Mouse (Mus musculus) myocyte (in vitro differentiated cells): ENCODE results near the gene Grin2c.

Experiments used
- CEBPB ChIP-seq: IDR thresholded peaks from 2 replicates; pipeline ENCODE4 v1.6.1; 2011; ENCODE audit warnings: mild to moderate bottlenecking, moderate library complexity; ENCODE audit not compliant: poor library complexity, insufficient read depth, severe bottlenecking
- E2F4 ChIP-seq: IDR thresholded peaks from one replicate; pipeline ENCODE4 v1.6.1; 2011; ENCODE audit warnings: mild to moderate bottlenecking, control low read depth, moderate library complexity; ENCODE audit not compliant: insufficient read depth
- POLR2A ChIP-seq: IDR thresholded peaks from one replicate; pipeline ENCODE4 v1.6.1; 2011; ENCODE audit warnings: low read depth, mild to moderate bottlenecking, control low read depth, moderate library complexity; ENCODE audit not compliant: insufficient read length
- TCF12 ChIP-seq: IDR thresholded peaks from one replicate; pipeline ENCODE4 v1.6.1; 2011; ENCODE audit warnings: mild to moderate bottlenecking, control low read depth; ENCODE audit not compliant: poor library complexity, insufficient read depth, severe bottlenecking
- USF1 ChIP-seq: IDR thresholded peaks from one replicate; pipeline ENCODE4 v1.6.1; 2011; ENCODE audit warnings: low read depth, mild to moderate bottlenecking, control low read depth, moderate library complexity

DNA sequence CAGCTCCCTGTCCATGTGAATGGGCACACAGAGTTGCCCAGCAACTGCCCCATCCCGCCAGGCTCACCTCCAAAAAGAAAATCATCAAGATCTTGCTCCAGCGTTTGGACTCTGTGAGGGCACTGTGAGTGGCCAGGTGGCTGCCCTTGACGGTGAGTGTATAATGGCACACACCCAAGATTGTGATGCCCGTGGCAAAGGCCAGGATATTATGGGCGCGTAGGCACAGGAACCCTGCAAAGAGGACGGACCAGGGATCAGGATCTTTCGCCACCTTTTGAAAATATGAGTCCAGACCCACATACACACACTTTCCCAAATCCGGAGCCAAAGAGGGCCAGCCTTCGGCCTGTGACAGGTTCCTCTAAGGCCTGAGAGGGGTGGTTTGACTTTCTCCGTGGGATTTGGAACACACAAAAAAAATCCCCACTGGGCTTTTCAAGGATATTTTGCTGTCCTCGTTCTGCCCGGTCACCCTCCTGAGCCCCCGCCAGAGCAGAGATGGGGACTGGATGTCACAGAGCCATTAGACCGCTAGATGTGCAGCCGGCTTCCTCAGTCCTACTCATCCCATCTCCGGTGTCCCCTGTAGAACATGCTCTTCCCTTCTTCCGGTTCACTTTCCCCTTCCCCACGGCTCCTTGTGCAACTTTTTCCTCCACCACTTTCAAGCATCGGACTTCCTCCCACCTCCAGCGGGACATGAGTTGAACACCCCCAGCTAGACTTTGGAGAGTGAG, 29.6 kb upstream of the Grin2c start:
- no peak for TF ChIP-seq USF1
- TF ChIP-seq CEBPB = no peak
- no peak for TF ChIP-seq TCF12
- no peak for TF ChIP-seq POLR2A
- TF ChIP-seq E2F4 = no peak
